Mouse (Mus musculus): Measurements from ENCODE around the gene Znrf4.

The Znrf4 gene

DNA sequence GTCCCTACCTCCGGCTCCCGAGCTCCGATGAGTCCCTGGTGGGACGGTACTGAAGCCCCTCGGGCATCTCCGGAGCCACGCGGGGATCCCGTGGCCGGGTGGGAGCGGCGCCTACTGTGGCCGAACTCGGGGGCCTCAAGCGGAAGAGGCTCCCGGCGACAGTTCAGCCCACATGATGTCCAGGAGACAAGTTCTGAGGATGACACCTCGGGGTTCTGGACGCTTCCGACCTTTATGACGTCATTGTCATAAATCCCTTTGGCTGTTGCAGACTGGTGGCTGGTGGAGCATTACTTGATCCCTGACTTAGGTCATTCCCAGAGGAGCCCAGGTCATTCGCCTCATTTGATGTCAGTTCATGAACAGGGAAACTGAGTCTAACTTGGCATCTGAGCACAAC lies at the start of gene Znrf4:
Znrf4 (minus strand) TSS at position 122 of the 400 bp plus-strand sequence.
- DNase-seq (ENCODE audit: low spot score), result no peak

- no peak for DNase-seq (ENCODE audit: low spot score)
These were observed 49.6 kb upstream of the Znrf4 start for GRCm38 (mm10) chr17:56561866-56562265.

DNA sequence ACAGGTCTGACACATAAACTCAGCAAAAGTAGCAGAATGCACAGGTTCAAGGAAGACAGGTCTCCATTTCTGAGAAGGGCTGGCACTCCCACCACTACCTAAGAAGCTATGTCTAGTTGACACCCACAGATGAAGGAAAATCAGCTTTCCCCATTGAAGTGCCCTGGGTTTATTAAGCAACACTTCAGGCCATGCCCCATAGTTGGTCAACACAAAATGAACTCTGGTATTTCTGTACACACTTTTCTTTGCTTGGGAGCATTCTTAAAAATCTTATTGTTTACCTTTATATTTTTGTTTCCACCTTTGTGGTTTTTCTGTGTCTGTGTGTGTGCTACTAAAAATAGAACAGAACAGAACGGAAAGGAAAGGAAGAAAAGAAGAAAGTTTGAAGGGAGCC lies 47.9 kb upstream of the Znrf4 start:
- DNase-seq (ENCODE audit: low spot score), result no peak

DNA sequence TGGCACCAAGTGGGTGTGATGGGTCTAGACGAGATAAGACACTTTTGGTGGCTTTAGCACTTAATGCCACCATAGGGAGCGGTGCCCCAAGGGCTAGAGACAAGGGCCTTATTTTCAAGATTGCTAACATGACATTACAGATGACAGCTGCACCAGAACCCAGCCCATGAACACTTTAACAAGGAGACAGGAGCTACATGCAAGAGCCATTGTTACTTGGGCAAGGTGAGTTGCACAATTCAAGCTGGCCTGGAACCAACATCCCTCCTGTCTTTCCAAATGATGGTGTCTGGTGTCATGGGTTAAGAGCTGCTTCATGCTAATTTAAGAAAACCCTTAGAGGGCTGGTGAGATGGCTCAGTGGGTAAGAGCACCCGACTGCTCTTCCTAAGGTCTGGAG lies 47.2 kb upstream of the Znrf4 start:
- no peak for DNase-seq (ENCODE audit: low spot score)

DNA sequence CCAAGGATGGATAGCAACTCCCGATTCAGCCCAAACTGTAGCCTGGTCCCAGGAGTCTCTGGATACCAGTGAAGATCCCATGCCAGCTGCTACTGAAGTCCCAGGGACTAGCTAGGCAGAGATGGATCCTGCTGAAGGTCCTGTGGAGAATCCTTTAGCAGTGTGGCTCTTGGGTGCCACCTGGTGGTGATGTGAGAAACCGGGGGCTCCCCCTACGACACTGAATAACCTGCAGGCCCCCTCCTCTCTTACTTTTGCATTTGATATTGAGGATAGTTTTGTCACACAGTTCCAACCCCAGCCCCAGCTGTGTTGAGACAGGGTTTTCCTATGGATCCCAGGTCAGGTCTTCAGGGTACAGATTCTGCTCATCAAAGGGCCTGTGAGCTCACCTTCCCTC lies 46.2 kb upstream of the Znrf4 start:
- DNase-seq (ENCODE audit: low spot score), result no peak

DNA sequence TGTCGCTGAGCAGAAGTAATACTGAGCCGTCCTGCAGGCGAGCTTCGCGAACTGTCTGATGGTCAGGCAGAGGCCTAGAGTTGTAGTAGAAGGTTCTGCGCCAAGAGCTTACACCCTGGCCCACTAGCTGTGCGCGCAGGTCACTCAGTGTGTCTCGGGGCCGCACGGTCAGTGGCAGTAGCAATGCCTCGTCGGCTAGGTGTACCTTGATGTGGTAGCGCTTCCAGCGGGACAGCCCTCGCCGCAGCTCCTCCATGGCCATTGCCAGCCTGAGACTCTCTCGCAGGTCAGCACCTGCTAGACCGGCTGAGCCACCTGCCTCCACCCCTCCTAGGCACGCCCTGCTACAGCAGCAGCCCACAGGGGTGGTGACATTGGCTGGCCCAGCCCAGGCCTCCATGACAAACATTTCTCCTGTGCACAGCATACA lies 41.9 kb upstream of the Znrf4 start, which contains the start of gene Gm20219:
Gm20219 (minus strand) TSS at position 266 of the 430 bp plus-strand sequence.
- DNase-seq (ENCODE audit: low spot score), result no peak

DNA sequence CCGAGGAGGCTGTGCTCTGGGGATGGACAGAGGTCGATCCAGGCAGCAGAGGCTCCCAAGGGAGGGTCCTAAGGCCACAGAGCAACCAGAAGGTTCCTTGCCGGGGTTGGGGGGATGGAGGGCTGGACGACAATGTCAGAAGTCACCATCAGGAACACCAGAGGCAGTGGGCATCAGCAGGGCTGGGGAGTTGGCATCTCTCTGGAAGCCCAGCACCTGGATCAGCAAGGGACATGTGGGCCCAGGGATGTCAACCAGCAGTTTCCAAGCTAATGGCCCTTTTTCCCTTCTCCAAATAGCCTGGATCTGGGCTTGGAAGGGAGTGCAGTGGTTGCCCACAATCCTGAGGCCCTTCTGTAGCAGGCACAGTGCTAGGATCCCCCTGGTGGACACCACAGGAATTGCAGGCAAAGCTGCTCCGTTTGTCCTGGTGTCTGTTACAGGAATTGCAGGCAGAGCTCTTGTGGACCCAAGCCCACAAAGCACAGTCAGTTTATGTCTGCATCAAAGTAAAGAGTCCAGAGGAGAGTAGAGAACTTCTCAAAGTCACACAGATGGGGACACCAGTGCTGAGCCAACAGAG lies 40.6 kb upstream of the Znrf4 start:
- no peak for DNase-seq (ENCODE audit: low spot score)

GRCm38 (mm10) chr17:56551841-56552581 lies 39.8 kb upstream of the Znrf4 start:
- DNase-seq (ENCODE audit: low spot score), result peak; percentile 54

GRCm38 (mm10) chr17:56550784-56551475 lies 38.7 kb upstream of the Znrf4 start:
- DNase-seq (ENCODE audit: low spot score), result no peak

GRCm38 (mm10) chr17:56548605-56549105 lies 36.4 kb upstream of the Znrf4 start:
- no peak for DNase-seq (ENCODE audit: low spot score)

GRCm38 (mm10) chr17:56547846-56548604 lies 35.8 kb upstream of the Znrf4 start:
- DNase-seq (ENCODE audit: low spot score), result no peak

- DNase-seq (ENCODE audit: low spot score), result no peak
These were observed 35.0 kb upstream of the Znrf4 start for GRCm38 (mm10) chr17:56547116-56547845.

GRCm38 (mm10) chr17:56546576-56546975 lies 34.3 kb upstream of the Znrf4 start:
- no peak for DNase-seq (ENCODE audit: low spot score)

DNA sequence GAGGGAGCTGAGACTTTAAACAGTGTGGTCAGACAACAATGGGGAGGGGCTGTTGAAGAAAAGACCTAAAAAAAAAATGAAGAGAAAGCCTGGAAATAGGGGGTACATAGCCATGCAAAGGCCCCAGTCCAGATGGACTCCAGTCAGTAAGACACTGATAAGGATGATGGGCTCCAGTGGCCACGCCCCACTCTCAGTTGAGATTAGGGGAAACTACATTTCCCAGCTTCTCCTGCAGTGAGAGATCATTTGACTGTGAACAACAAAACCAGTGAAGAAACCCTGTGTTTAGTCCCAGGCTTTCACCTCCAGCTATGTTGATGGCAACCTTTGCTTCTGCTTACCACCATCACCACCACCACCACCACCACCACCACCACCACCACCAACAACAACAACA lies 33.7 kb upstream of the Znrf4 start:
- no peak for DNase-seq (ENCODE audit: low spot score)

GRCm38 (mm10) chr17:56544699-56545387 lies 32.6 kb upstream of the Znrf4 start:
- DNase-seq (ENCODE audit: low spot score), result no peak

DNA sequence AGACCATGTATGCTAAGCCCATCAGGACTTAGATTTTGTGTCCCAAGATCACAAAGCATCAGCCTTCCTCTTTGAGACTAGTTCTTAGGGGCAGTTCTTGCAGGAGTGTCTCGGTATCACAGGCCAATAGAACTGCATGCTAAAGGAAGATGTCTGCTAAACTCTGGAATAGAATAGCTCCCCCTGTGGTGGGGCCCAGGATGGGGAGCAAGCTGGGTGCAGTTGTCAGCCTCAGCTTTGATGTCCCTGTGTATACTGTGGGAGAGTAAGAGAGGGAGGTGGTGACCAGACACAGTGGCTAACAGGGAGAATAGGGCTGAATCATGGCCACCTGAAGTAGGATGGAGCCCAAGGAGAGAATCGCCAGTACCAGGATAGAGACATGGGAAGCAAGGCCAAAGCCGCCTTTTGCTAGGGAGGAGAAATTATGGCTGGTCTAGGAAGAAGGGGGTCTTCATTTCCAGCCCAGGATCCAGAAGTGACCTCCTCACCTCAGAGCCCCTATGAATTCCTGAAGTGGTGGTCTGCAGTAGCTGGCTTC lies 31.5 kb upstream of the Znrf4 start:
- no peak for DNase-seq (ENCODE audit: low spot score)

DNA sequence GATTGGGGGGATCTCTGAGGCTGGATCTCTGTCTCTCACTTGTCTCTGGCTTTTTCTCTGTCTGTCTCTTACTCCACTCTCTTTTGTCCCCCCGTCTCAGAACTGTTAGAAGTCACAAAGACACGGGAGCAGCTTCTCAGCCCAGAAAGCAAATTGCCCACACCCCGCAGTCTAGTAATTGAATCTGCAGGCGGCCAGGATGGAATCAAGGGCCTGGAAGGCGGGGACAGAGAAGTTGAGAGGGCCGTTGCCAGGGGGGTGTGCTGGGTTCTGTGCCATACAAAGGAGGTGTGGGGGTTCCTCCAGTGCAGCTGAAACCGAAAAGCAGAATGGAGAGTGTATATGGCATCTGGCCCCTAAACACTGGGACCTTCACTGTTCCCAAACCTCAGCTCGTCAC lies 30.5 kb upstream of the Znrf4 start:
- DNase-seq (ENCODE audit: low spot score), result no peak

GRCm38 (mm10) chr17:56540562-56540975 lies 28.3 kb upstream of the Znrf4 start:
- no peak for DNase-seq (ENCODE audit: low spot score)

DNA sequence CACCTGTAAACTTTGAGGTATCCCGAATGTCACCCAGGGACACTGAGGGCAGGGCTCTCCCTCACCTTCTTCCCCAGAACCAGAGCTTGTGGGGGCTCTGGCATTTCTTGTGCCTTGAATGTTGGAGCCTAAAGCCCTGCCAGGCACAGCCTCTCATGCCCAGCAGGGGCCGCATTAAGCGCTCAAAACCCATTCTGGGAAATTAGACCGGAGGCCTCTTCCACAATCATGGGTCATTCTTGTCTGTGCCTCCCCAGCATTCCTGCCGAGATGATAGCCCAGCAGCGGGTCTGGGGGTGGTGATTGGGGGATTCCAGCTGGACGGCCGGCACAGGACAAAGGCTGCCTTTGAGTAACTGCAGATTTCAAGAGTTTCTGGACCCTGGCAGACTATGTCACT lies 25.7 kb upstream of the Znrf4 start:
- DNase-seq (ENCODE audit: low spot score), result no peak

DNA sequence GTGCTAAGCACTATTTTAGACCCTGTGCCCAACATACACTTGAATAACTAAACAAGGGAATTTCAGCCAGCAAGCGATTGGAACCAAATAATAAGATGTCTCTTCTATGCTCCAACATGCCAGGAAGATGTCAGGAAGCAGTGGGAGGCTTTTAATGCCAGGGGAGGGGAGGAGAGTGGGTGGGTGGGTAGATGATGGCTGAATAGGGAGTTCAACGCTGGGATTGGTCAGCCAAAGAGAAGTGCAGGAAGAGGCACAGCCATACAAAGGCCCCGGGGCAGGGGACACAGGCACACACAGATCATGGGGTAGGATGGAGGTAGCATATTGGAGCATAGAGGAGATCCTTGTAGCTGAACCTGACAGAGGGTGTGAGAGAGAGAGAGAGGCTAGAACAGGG lies 24.6 kb upstream of the Znrf4 start:
- no peak for DNase-seq (ENCODE audit: low spot score)

DNA sequence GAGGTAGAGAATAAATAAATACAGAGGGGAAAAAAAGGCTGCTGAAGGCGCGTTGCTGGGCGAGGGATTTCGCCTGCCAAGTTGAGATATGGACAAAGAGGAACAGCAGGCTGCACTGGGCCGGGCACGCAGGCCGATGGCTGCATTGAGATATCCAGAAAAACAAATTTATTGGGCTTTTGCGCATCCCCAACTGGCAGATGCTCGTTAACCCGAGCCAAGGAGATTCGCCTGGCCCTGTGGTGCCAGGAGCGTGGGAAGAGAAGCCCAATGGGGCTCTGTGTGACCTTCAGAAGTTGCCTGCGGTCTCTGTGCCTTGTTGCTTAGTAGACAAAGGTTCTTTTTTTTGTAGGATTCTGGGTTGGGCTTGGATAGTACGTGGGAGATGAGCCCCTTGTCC lies 24.0 kb upstream of the Znrf4 start:
- DNase-seq (ENCODE audit: low spot score), result no peak
